Mouse (Mus musculus): Measurements from ENCODE around the gene Hspa1a. TPM values are rescaled to one million over a fixed set of nuclear protein-coding genes. Genes with fewer than 3 reads are reported as not detected.

Hspa1a gene
- polyA plus RNA-seq (2015; fragmentation: Nextera tagmentation; extraction: Ambion mirVana), result 11.8 and 21.4 TPM in 2 replicates

DNA sequence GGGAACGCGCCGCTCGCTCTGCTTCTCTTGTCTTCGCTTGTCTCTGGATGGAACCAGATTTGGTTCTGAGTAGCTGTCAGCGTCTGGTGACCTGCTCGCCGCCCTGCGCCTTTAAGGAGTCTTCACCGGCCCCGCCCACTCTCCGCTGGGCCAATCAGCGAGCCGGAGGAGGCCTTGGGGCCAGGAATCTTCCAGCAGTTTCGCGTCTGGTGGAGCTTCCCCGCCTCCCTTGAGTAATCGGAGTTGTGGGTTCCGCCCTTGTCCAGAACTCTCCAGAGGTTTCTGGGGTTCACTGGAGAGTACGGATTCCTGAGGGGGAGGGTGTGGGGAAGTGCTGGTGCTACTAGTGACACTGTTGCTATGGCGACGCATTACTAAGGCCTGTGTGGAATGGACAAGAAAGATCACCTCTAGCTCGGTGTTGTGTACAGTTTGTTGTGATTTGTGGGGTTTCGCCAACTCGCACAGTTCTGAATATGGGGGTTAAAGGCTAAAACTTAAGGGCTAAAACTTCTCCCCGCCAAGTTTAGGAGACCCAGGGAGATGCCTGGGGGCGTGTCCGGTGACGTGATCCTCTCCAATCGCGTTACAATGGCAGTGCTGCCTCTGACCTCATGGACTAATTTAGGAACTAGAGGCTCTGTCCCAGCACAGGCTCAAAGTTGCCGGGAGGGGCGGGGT lies at the start of gene Hspa1a, which contains the start of gene Hspa1l:
TSS of gene Hspa1a (minus strand) at position 88 of the 681 bp plus-strand sequence.
TSS of gene Hspa1l (plus strand) at position 635 of the 681 bp plus-strand sequence.

GRCm38 (mm10) chr17:35016376-35016775 lies 44.4 kb upstream of the Hspa1a start, which contains the start of gene Vwa7:
Vwa7 (plus strand) TSS chr17:35016579.

DNA sequence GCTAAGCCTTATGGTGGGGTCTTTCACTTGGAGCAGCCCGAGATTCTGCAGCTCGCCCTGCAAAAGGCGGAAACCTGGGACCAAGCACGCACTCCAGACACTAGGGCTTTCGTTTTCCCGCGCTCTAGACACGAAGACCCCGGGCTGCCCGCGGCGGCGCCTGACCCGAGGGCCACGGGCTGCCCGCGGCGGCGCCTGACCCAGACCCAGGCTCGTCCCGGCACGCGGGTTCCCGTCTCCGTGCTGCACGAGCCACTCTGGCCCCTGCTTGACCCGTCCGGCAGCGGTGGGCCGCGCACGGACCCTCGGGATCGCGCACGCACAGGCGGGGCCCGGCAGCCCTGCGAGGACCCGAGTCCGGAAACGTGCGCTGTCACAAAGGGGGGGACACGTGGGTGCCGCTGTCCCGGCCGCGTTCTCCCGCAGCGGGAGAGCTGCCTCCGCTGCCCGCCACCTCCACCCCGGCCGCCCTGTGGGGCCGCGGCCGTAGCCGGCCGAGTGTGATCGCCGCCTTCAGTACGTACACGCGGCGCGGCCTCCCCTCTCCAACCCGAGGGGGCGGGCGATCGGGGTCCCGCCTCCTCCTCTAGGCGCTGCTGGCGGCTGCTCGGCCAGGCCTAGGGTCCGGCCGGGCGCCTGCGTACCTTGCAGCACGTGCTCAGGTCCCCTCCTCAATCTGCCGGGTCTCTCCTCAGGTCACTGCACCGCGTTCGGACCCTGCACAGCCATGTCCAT lies 28.9 kb upstream of the Hspa1a start, which contains the start of gene Vars:
TSS of gene Vars (plus strand) at position 271 of the 735 bp plus-strand sequence.

GRCm38 (mm10) chr17:34981690-34982180 lies 9.8 kb upstream of the Hspa1a start, which contains the start of gene Lsm2:
Lsm2 (plus strand) TSS chr17:34981862.

DNA sequence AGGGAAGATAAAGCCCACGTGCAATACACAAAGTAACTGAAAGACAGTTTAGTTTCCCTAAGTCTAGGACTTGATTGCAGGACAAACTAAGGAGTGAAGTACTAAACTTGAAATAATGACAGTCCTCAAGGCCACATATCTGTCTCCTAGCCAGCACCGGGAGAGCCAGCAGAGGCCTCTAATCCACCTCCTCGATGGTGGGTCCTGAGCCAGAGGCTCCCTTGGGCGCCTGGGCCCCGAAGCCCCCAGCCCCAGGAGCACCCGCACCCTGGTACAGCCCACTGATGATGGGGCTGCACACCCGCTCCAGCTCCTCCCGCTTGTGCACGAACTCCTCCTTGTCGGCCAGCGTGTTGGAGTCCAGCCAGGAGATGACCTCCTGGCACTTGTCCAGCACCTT lies 2.1 kb downstream of the Hspa1a start, which contains the start of gene Gm20481:
TSS of gene Gm20481 (plus strand) at position 91 of the 400 bp plus-strand sequence.

GRCm38 (mm10) chr17:34959130-34959778 lies 12.7 kb downstream of the Hspa1a start, which contains the start of gene Hspa1b:
Hspa1b (minus strand) TSS chr17:34959238.

DNA sequence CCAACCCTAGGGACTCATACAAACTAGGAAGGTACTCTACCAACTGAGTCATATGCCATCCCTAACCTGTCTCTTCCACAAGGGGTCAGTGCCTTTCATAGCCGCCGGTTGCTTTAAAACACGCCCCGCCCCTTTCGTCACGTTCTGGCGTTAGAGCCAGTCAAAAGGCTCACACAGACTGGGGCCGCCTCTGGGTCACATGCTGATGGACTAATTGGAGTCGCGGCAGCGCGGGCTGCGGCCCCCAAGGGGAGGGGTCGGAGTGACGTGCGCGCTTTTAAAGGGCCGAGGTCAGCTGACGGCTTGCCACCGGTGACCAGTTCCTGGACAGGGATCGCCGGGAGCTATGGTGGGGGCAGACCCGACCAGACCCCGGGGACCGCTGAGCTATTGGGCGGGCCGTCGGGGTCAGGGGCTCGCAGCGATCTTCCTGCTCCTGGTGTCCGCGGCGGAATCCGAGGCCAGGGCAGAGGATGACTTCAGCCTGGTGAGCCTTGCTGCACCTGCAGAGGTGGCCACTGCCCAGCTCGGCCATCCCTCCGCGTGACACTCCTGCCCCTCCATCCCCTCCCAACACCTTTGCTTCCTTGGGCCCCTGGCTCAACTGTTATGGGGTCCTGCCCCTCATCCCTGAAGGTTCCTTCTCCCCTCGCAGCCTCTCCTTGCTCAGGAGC lies 40.8 kb downstream of the Hspa1a start, which contains the start of gene Neu1:
TSS of gene Neu1 (plus strand) at position 193 of the 674 bp plus-strand sequence.

Other genes starting within 250 kb of the Hspa1a start
- 182 and 224 TPM in 2 replicates for gene C4b, start 228.3 kb downstream of the Hspa1a start, polyA plus RNA-seq (2015; fragmentation: Nextera tagmentation; extraction: Ambion mirVana)
- 2,316 and 6,586 TPM in 2 replicates for gene Cyp21a1, start 167.6 kb downstream of the Hspa1a start, polyA plus RNA-seq (2015; fragmentation: Nextera tagmentation; extraction: Ambion mirVana)
- gene Stk19, start 135.2 kb downstream of the Hspa1a start, polyA plus RNA-seq (2015; fragmentation: Nextera tagmentation; extraction: Ambion mirVana), result 37.9 and 41.1 TPM in 2 replicates
- 34.6 and 62.4 TPM in 2 replicates for gene Dxo, start 135.1 kb downstream of the Hspa1a start, polyA plus RNA-seq (2015; fragmentation: Nextera tagmentation; extraction: Ambion mirVana)
- gene Skiv2l, start 121.9 kb downstream of the Hspa1a start, polyA plus RNA-seq (2015; fragmentation: Nextera tagmentation; extraction: Ambion mirVana), result 23.8 and 36.5 TPM in 2 replicates
- gene Nelfe, start 121.8 kb downstream of the Hspa1a start, polyA plus RNA-seq (2015; fragmentation: Nextera tagmentation; extraction: Ambion mirVana), result 56.9 and 73.9 TPM in 2 replicates
- gene Cfb, start 109.6 kb downstream of the Hspa1a start, polyA plus RNA-seq (2015; fragmentation: Nextera tagmentation; extraction: Ambion mirVana), result 27.2 and 40.8 TPM in 2 replicates
- 1.6 and 1.9 TPM in 2 replicates for gene Zbtb12, start 92.7 kb downstream of the Hspa1a start, polyA plus RNA-seq (2015; fragmentation: Nextera tagmentation; extraction: Ambion mirVana)
- not detected in 2 replicates for gene Gm20547, start 90.1 kb downstream of the Hspa1a start, polyA plus RNA-seq (2015; fragmentation: Nextera tagmentation; extraction: Ambion mirVana)
- gene C2, start 73.9 kb downstream of the Hspa1a start, polyA plus RNA-seq (2015; fragmentation: Nextera tagmentation; extraction: Ambion mirVana), result 37.4 and 41.0 TPM in 2 replicates
- gene Ehmt2, start 73.7 kb downstream of the Hspa1a start, polyA plus RNA-seq (2015; fragmentation: Nextera tagmentation; extraction: Ambion mirVana), result 45.4 and 52.6 TPM in 2 replicates
- 1.1 TPM in 2 replicates for gene Slc44a4, start 57.7 kb downstream of the Hspa1a start, polyA plus RNA-seq (2015; fragmentation: Nextera tagmentation; extraction: Ambion mirVana)
- gene Neu1, start 40.9 kb downstream of the Hspa1a start, polyA plus RNA-seq (2015; fragmentation: Nextera tagmentation; extraction: Ambion mirVana), result 24.3 and 32.3 TPM in 2 replicates
- 1.4 and 1.6 TPM in 2 replicates for gene Hspa1b, start 12.9 kb downstream of the Hspa1a start, polyA plus RNA-seq (2015; fragmentation: Nextera tagmentation; extraction: Ambion mirVana)
- not detected in 2 replicates for gene Gm20481, start 2.2 kb downstream of the Hspa1a start, polyA plus RNA-seq (2015; fragmentation: Nextera tagmentation; extraction: Ambion mirVana)
- 0.11 and 0.17 TPM in 2 replicates for gene Hspa1l, start 547 bp upstream of the Hspa1a start, polyA plus RNA-seq (2015; fragmentation: Nextera tagmentation; extraction: Ambion mirVana)
- 62.8 and 87.8 TPM in 2 replicates for gene Lsm2, start 9.7 kb upstream of the Hspa1a start, polyA plus RNA-seq (2015; fragmentation: Nextera tagmentation; extraction: Ambion mirVana)
- gene Vars, start 28.8 kb upstream of the Hspa1a start, polyA plus RNA-seq (2015; fragmentation: Nextera tagmentation; extraction: Ambion mirVana), result 31.9 and 37.8 TPM in 2 replicates
- 0.21 and 0.35 TPM in 2 replicates for gene Vwa7, start 44.4 kb upstream of the Hspa1a start, polyA plus RNA-seq (2015; fragmentation: Nextera tagmentation; extraction: Ambion mirVana)
- gene Sapcd1, start 55.9 kb upstream of the Hspa1a start, polyA plus RNA-seq (2015; fragmentation: Nextera tagmentation; extraction: Ambion mirVana), result 4.2 and 6.4 TPM in 2 replicates
- 2.5 and 3.4 TPM in 2 replicates for gene Msh5, start 74.6 kb upstream of the Hspa1a start, polyA plus RNA-seq (2015; fragmentation: Nextera tagmentation; extraction: Ambion mirVana)
- gene Clic1, start 77.8 kb upstream of the Hspa1a start, polyA plus RNA-seq (2015; fragmentation: Nextera tagmentation; extraction: Ambion mirVana), result 309 and 357 TPM in 2 replicates
- gene Ddah2, start 86.9 kb upstream of the Hspa1a start, polyA plus RNA-seq (2015; fragmentation: Nextera tagmentation; extraction: Ambion mirVana), result 134 and 219 TPM in 2 replicates
- gene Ly6g6c, start 93.2 kb upstream of the Hspa1a start, polyA plus RNA-seq (2015; fragmentation: Nextera tagmentation; extraction: Ambion mirVana), result 0.19 and 0.61 TPM in 2 replicates
- gene Mpig6b, start 94.0 kb upstream of the Hspa1a start, polyA plus RNA-seq (2015; fragmentation: Nextera tagmentation; extraction: Ambion mirVana), result 0.55 and 0.69 TPM in 2 replicates
- 0.12 and 0.55 TPM in 2 replicates for gene Ly6g6e, start 104.7 kb upstream of the Hspa1a start, polyA plus RNA-seq (2015; fragmentation: Nextera tagmentation; extraction: Ambion mirVana)
- gene Ly6g6d, start 105.9 kb upstream of the Hspa1a start, polyA plus RNA-seq (2015; fragmentation: Nextera tagmentation; extraction: Ambion mirVana), result 1.4 and 2.1 TPM in 2 replicates
- gene Ly6g6f, start 113.5 kb upstream of the Hspa1a start, polyA plus RNA-seq (2015; fragmentation: Nextera tagmentation; extraction: Ambion mirVana), result 0.22 and 0.73 TPM in 2 replicates
- 94.1 and 104 TPM in 2 replicates for gene Abhd16a, start 117.1 kb upstream of the Hspa1a start, polyA plus RNA-seq (2015; fragmentation: Nextera tagmentation; extraction: Ambion mirVana)
- not detected in 2 replicates for gene Ly6g5c, start 136.1 kb upstream of the Hspa1a start, polyA plus RNA-seq (2015; fragmentation: Nextera tagmentation; extraction: Ambion mirVana)
- 0.30 and 0.47 TPM in 2 replicates for gene Ly6g5b, start 143.3 kb upstream of the Hspa1a start, polyA plus RNA-seq (2015; fragmentation: Nextera tagmentation; extraction: Ambion mirVana)
- 14.4 and 16.6 TPM in 2 replicates for gene Gpank1, start 149.3 kb upstream of the Hspa1a start, polyA plus RNA-seq (2015; fragmentation: Nextera tagmentation; extraction: Ambion mirVana)
- 161 and 223 TPM in 2 replicates for gene Csnk2b, start 149.9 kb upstream of the Hspa1a start, polyA plus RNA-seq (2015; fragmentation: Nextera tagmentation; extraction: Ambion mirVana)
- 8.9 and 11.5 TPM in 2 replicates for gene D17H6S53E, start 154.2 kb upstream of the Hspa1a start, polyA plus RNA-seq (2015; fragmentation: Nextera tagmentation; extraction: Ambion mirVana)
- gene Apom, start 159.9 kb upstream of the Hspa1a start, polyA plus RNA-seq (2015; fragmentation: Nextera tagmentation; extraction: Ambion mirVana), result 26.8 and 40.5 TPM in 2 replicates
- 40.7 and 47.0 TPM in 2 replicates for gene Bag6, start 163.0 kb upstream of the Hspa1a start, polyA plus RNA-seq (2015; fragmentation: Nextera tagmentation; extraction: Ambion mirVana)
- gene Prrc2a, start 192.7 kb upstream of the Hspa1a start, polyA plus RNA-seq (2015; fragmentation: Nextera tagmentation; extraction: Ambion mirVana), result 64.0 and 83.9 TPM in 2 replicates
- gene Aif1, start 203.9 kb upstream of the Hspa1a start, polyA plus RNA-seq (2015; fragmentation: Nextera tagmentation; extraction: Ambion mirVana), result 28.3 and 48.7 TPM in 2 replicates
- 25.5 and 35.9 TPM in 2 replicates for gene Lst1, start 216.3 kb upstream of the Hspa1a start, polyA plus RNA-seq (2015; fragmentation: Nextera tagmentation; extraction: Ambion mirVana)
- gene Ltb, start 222.3 kb upstream of the Hspa1a start, polyA plus RNA-seq (2015; fragmentation: Nextera tagmentation; extraction: Ambion mirVana), result 2.1 and 4.4 TPM in 2 replicates
- gene Tnf, start 229.9 kb upstream of the Hspa1a start, polyA plus RNA-seq (2015; fragmentation: Nextera tagmentation; extraction: Ambion mirVana), result 0.26 and 0.39 TPM in 2 replicates
- 0.09 and 0.25 TPM in 2 replicates for gene Lta, start 233.2 kb upstream of the Hspa1a start, polyA plus RNA-seq (2015; fragmentation: Nextera tagmentation; extraction: Ambion mirVana)
- gene Gm16181, start 248.7 kb upstream of the Hspa1a start, polyA plus RNA-seq (2015; fragmentation: Nextera tagmentation; extraction: Ambion mirVana), result 0.37 TPM in 1 of 2 replicates, not detected in the other